Mouse (Mus musculus): ENCODE data around the gene Rom1. TPM values are rescaled to one million over a fixed set of nuclear protein-coding genes. Genes with fewer than 3 reads are reported as not detected.

Rom1 gene
- polyA plus RNA-seq, 1 experiment from 2014 or later = 6.7 TPM

DNA sequence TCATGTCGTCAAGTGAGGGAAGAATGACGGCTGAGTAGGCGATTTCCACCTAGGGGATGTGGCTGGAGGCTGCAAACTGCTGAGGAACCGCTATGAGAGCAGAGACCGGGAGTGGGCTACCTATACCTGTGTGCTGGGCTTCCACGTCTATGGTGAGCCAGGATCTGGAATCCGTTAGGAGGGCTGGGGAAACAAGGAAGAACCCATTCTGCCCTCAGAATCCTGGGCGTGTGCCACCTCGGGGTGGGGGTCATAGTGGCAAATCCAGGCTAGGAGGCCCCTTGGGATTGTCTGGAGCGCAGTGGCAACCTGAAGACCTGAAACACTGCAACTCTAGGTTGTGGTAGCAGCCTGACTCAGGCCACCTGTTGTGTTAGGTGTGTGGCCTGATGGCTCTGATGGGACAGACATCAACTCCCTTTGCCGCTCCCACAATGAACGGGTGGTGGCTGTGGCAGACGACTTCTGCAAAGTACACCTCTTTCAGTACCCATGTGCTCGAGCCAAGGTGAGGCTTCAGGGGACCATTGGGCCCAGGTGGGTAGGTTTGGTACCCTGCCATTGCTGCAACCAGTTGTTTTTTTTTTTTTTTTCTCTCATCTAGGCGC, 11.5 kb upstream of the Rom1 start:
- Histone ChIP-seq H3K4me2 (replicated peaks; ENCODE audit: low read depth) (peak overlapping the region; percentile 81; the same call in 1 of the 2 replicates), H3K9me3 (ENCODE audit: control insufficient read depth) (no peaks in the 10 kb centered on the region), H3K36me3 (ENCODE audit: control insufficient read depth, insufficient read depth) (peaks cover 41% of the 10 kb centered on the region), H3K27ac (ENCODE audit: low read depth, low read length) (no peak overlapping the region), H3K4me3 (ENCODE audit: low read depth, low read length) (no peak overlapping the region), H3K27me3 (replicated peaks; ENCODE audit: control insufficient read depth, insufficient read depth, low read length) (no peaks in the 10 kb centered on the region), H3K9ac (ENCODE audit: low read depth, low read length) (no peak overlapping the region), H3K4me1 (replicated peaks; ENCODE audit: control insufficient read depth, insufficient read depth, low read length) (no peaks in the 10 kb centered on the region; the same call in 1 of the 2 replicates)
- WGBS = 77% methylated on average over 15 of the region's 15 CpGs
- no peak for TF ChIP-seq CTCF (IDR thresholded peaks at IDR 0.05; ENCODE audit: low read depth)
- no peak for ATAC-seq

DNA sequence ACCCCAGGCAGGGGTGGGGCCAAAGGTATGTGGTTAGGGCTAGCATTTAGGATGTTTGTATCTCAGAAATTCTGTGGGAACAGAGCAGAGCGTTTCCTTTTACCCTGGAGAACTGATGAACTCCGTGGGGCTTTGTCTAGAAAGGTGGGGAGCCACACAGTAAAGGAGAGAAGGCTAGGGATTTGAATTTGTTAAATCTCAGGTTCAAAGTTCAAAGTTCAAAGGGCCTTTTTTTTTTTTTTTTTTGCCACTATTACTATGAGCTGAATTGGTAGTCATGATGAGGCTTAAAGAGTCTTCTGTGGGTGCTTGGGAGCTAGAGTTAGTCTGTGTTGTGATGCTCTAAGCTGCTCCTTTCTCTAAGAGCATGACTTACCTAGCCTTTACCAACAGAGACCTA, 7.6 kb upstream of the Rom1 start:
- WGBS = 65% methylated on average over 2 of the region's 2 CpGs
- Histone ChIP-seq H3K4me2 (replicated peaks; ENCODE audit: low read depth) (no peak overlapping the region), H3K4me3 (ENCODE audit: low read depth, low read length) (no peak overlapping the region), H3K36me3 (ENCODE audit: control insufficient read depth, insufficient read depth) (peaks cover 58% of the 10 kb centered on the region), H3K4me1 (replicated peaks; ENCODE audit: control insufficient read depth, insufficient read depth, low read length) (no peaks in the 10 kb centered on the region; the same call in 1 of the 2 replicates), H3K9ac (ENCODE audit: low read depth, low read length) (no peak overlapping the region), H3K27me3 (replicated peaks; ENCODE audit: control insufficient read depth, insufficient read depth, low read length) (no peaks in the 10 kb centered on the region), H3K9me3 (ENCODE audit: control insufficient read depth) (no peaks in the 10 kb centered on the region), H3K27ac (ENCODE audit: low read depth, low read length) (no peak overlapping the region)
- TF ChIP-seq CTCF (IDR thresholded peaks at IDR 0.05; ENCODE audit: low read depth) = no peak
- ATAC-seq = no peak

DNA sequence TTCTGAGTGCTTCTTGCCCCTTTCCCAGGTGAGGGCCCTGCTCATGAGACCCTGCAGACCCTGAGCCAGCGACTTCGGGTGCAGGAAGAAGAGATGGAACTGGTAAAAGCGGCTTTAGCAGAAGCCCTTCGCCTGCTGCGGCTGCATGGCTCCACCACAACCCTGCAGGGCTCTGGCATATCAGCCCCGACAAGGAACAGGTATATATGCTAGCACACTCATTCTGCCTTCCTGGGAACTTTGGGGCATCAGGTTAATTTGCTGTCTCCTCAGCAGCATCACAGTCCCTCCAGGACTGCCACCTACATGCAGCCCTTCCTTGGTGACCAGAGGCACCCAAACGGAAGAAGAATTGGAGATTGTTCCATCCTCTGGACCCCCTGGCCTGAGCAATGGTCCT, 1.6 kb upstream of the Rom1 start:
- Histone ChIP-seq H3K9ac (ENCODE audit: low read depth, low read length) (no peak overlapping the region), H3K27me3 (replicated peaks; ENCODE audit: control insufficient read depth, insufficient read depth, low read length) (no peaks in the 10 kb centered on the region), H3K27ac (ENCODE audit: low read depth, low read length) (no peak overlapping the region), H3K4me3 (ENCODE audit: low read depth, low read length) (peak overlapping the region; percentile 84; the same call in 1 of the 2 replicates), H3K9me3 (ENCODE audit: control insufficient read depth) (no peaks in the 10 kb centered on the region), H3K4me2 (replicated peaks; ENCODE audit: low read depth) (peak overlapping the region; percentile 95), H3K36me3 (ENCODE audit: control insufficient read depth, insufficient read depth) (peaks cover 41% of the 10 kb centered on the region), H3K4me1 (replicated peaks; ENCODE audit: control insufficient read depth, insufficient read depth, low read length) (no peaks in the 10 kb centered on the region)
- 72% methylated on average over 7 of the region's 7 CpGs for WGBS
- ATAC-seq = no peak
- TF ChIP-seq CTCF (IDR thresholded peaks at IDR 0.05; ENCODE audit: low read depth) = no peak

DNA sequence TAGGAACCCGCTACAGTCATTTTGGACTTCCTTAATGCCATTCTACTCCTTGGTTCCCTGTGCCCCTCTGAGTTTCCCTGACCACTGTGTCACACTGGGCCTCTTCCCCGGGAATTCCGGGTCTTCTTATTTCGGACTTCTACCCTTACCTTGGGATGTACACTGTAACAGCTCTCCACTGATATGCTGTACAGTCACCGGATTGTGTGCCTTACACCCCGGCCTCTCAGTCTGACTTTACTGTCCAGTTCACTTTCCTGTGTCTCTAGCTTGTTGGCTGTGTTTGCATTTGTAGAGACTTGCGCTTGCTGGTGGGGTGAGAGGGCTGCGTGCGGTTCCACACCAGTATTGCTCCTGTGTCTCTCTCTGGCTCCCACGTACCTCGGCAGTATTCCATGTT, 961 bp upstream of the Rom1 start:
- Histone ChIP-seq H3K27me3 (replicated peaks; ENCODE audit: control insufficient read depth, insufficient read depth, low read length) (no peaks in the 10 kb centered on the region), H3K4me3 (ENCODE audit: low read depth, low read length) (peak overlapping the region; percentile 84), H3K4me2 (replicated peaks; ENCODE audit: low read depth) (peak overlapping the region; percentile 95), H3K36me3 (ENCODE audit: control insufficient read depth, insufficient read depth) (peaks cover 42% of the 10 kb centered on the region), H3K9me3 (ENCODE audit: control insufficient read depth) (no peaks in the 10 kb centered on the region), H3K4me1 (replicated peaks; ENCODE audit: control insufficient read depth, insufficient read depth, low read length) (no peaks in the 10 kb centered on the region), H3K9ac (ENCODE audit: low read depth, low read length) (peak overlapping the region; percentile 85), H3K27ac (ENCODE audit: low read depth, low read length) (peak overlapping the region; percentile 88)
- WGBS = 2% methylated on average over 11 of the region's 11 CpGs
- ATAC-seq = no peak
- TF ChIP-seq CTCF (IDR thresholded peaks at IDR 0.05; ENCODE audit: low read depth) = no peak

DNA sequence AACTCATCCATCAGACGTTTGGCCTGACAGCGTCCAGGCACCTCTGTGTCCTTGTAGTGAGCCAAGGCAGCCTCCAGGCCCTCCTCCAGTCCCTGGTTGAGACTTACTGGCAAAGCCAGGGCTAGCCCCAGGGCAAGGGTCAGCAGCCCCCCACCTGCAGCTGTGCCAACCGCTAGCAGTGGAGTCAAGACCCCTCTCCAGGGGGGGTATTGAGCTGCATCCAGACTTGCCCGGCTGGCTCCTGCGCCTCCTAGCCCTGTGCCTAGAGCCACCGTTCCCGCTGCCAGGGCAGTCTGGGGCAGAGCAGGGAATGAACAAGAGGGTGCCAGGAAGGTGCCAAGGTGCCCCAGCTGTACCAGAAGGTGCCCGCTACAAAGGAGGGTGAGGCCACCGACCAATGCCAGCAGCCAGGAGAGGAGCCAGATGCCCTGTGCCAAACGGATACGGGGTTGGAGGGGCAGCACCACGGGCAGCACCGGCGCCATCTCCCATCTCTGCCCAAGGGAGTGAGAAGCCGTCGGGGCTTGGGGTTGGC, 400 bp downstream of the Rom1 start:
- no peak; the same call in 1 of the 2 replicates for ATAC-seq
- H3K27me3 ChIP-seq (replicated peaks; ENCODE audit: control insufficient read depth, insufficient read depth, low read length) = no peaks in the 10 kb centered on the region
- peak overlapping the region; percentile 88; the same call in 1 of the 2 replicates for H3K27ac ChIP-seq (ENCODE audit: low read depth, low read length)
- H3K9me3 ChIP-seq (ENCODE audit: control insufficient read depth) = no peaks in the 10 kb centered on the region
- H3K4me2 ChIP-seq (replicated peaks; ENCODE audit: low read depth) = peak overlapping the region; percentile 95
- H3K9ac ChIP-seq (ENCODE audit: low read depth, low read length) = peak overlapping the region; percentile 85; the same call in 1 of the 2 replicates
- 31% methylated on average over 16 of the region's 16 CpGs for WGBS
- no peaks in the 10 kb centered on the region for H3K4me1 ChIP-seq (replicated peaks; ENCODE audit: control insufficient read depth, insufficient read depth, low read length)
- H3K4me3 ChIP-seq (ENCODE audit: low read depth, low read length) = peak overlapping the region; percentile 84
- H3K36me3 ChIP-seq (ENCODE audit: control insufficient read depth, insufficient read depth) = peaks cover 33% of the 10 kb centered on the region; the same call in 1 of the 2 replicates
- no peak for TF ChIP-seq CTCF (IDR thresholded peaks at IDR 0.05; ENCODE audit: low read depth)

DNA sequence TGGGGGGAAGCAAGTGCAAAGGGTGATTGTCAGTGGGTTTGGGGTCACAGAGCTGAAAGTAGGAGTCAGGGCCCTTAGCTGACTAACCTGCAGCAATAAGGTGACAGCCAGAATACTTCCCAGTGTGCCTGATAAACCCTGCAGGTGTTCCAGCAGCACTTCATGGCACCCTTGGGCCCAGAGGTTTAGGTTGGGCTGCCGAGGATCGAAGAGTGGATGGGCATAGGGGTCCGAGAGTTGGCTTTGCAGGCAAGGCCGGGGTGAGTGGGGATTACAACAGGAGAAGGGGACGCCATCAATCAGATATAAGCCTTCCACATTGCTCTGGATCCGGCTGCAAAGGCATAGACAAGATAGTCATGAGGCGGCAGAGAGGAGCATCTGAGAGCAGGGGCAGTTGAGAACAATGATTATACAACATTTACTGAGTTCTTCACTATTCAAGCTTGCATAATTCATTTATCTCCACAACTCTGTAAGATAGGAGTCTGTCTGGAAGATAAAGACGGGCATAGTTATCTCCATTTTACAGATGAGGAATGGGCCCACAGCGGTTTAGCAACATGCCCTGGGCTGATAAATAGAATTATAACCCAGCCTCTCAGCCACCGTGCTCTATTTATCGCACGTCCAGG, 1.1 kb downstream of the Rom1 start:
- 72% methylated on average over 12 of the region's 12 CpGs for WGBS
- peaks cover 35% of the 10 kb centered on the region; the same call in 1 of the 2 replicates for H3K36me3 ChIP-seq (ENCODE audit: control insufficient read depth, insufficient read depth)
- H3K4me2 ChIP-seq (replicated peaks; ENCODE audit: low read depth) = no peak overlapping the region
- H3K4me1 ChIP-seq (replicated peaks; ENCODE audit: control insufficient read depth, insufficient read depth, low read length) = no peaks in the 10 kb centered on the region
- no peaks in the 10 kb centered on the region for H3K9me3 ChIP-seq (ENCODE audit: control insufficient read depth)
- no peak for ATAC-seq
- no peaks in the 10 kb centered on the region for H3K27me3 ChIP-seq (replicated peaks; ENCODE audit: control insufficient read depth, insufficient read depth, low read length)
- TF ChIP-seq CTCF (IDR thresholded peaks at IDR 0.05; ENCODE audit: low read depth) = no peak
- no peak overlapping the region for H3K9ac ChIP-seq (ENCODE audit: low read depth, low read length)
- no peak overlapping the region for H3K27ac ChIP-seq (ENCODE audit: low read depth, low read length)
- no peak overlapping the region for H3K4me3 ChIP-seq (ENCODE audit: low read depth, low read length)

Measured in intestine, postnatal 0 days (tissue).